Mouse (Mus musculus) intestine, embryonic 15.5 days (tissue): ENCODE data around the gene Acot7. TPM values are rescaled to one million over a fixed set of nuclear protein-coding genes. Genes with fewer than 3 reads are reported as not detected.

Experiments
- ATAC-seq: fragments of 200-750 bp; cut with Nextera tagmentation; 2 replicates; pipeline ENCODE4 v1.8.0; 2017; ENCODE audit warnings: moderate TSS enrichment, moderate library complexity
- H3K27ac ChIP-seq: fragments of 300-500 bp; sonication (generic); 2 replicates; pipeline ENCODE4 v1.5.1; 2015; ENCODE audit warnings: mild to moderate bottlenecking, inconsistent platforms
- H3K27me3 ChIP-seq: fragments of 300-500 bp; sonication (generic); replicated peaks from 2 replicates; pipeline ENCODE4 v1.6.1; 2015; ENCODE audit warnings: inconsistent platforms
- H3K36me3 ChIP-seq: fragments of 300-500 bp; sonication (generic); 2 replicates; pipeline ENCODE4 v1.6.1; 2015; ENCODE audit warnings: inconsistent platforms
- H3K4me1 ChIP-seq: fragments of 300-500 bp; sonication (generic); replicated peaks from 2 replicates; pipeline ENCODE4 v1.6.1; 2015; ENCODE audit warnings: inconsistent platforms
- H3K4me2 ChIP-seq: fragments of 300-500 bp; sonication (generic); replicated peaks from 2 replicates; pipeline ENCODE4 v1.6.1; 2015; ENCODE audit warnings: mild to moderate bottlenecking, inconsistent platforms
- H3K4me3 ChIP-seq: fragments of 300-500 bp; sonication (generic); replicated peaks from 2 replicates; pipeline ENCODE4 v1.5.1; 2015; ENCODE audit warnings: inconsistent platforms
- H3K9ac ChIP-seq: fragments of 300-500 bp; sonication (generic); 2 replicates; pipeline ENCODE4 v1.6.1; 2015; ENCODE audit warnings: inconsistent platforms
- H3K9me3 ChIP-seq: fragments of 300-500 bp; sonication (generic); 2 replicates; pipeline ENCODE4 v1.6.1; 2016; ENCODE audit warnings: inconsistent platforms
- WGBS: fragments of 180-500 bp; shearing (Covaris S2); methylation state at CpG from one replicate; pipeline ENCODE4 v1.1.7; 2015; 5-methylcytosine and 5-hydroxymethylcytosine counted together
- polyA plus RNA-seq: library from polyadenylated mRNA; unstranded; fragments of >200 nt; fragmentation: Nextera tagmentation; extraction: Ambion mirVana; gene quantifications from 2 replicates; pipeline ENCODE4 v1.2.1, GENCODE M21; 2015

Gene Acot7
- polyA plus RNA-seq, 1 experiment from 2014 or later = 57.8 TPM

GRCm38 (mm10) chr4:152302012-152302411 lies 124.1 kb downstream of the Acot7 start:
- Histone ChIP-seq H3K36me3 (peaks cover 21% of the 10 kb centered on the region; the same call in 1 of the 2 replicates), H3K9ac (no peak overlapping the region), H3K27me3 (no peaks in the 10 kb centered on the region), H3K4me1 (peaks cover 10% of the 10 kb centered on the region; the same call in 1 of the 2 replicates), H3K4me2 (no peak overlapping the region), H3K9me3 (no peaks in the 10 kb centered on the region), H3K27ac (no peak overlapping the region), H3K4me3 (no peak overlapping the region)
- WGBS = 75% methylated on average over 11 of the region's 11 CpGs
- ATAC-seq = no peak

- H3K27ac ChIP-seq = no peak overlapping the region
- no peaks in the 10 kb centered on the region for H3K9me3 ChIP-seq
- H3K4me2 ChIP-seq = no peak overlapping the region
- peaks cover 6% of the 10 kb centered on the region; the same call in 1 of the 2 replicates for H3K4me1 ChIP-seq
- H3K9ac ChIP-seq = no peak overlapping the region
- WGBS = 84% methylated on average over 10 of the region's 10 CpGs
- ATAC-seq = no peak
- peaks cover 21% of the 10 kb centered on the region; the same call in 1 of the 2 replicates for H3K36me3 ChIP-seq
- no peak overlapping the region for H3K4me3 ChIP-seq
- H3K27me3 ChIP-seq = no peaks in the 10 kb centered on the region
Observed at GRCm38 (mm10) chr4:152303172-152303571, 125.2 kb downstream of the Acot7 start.

GRCm38 (mm10) chr4:152304685-152305084 lies 126.8 kb downstream of the Acot7 start:
- H3K36me3 ChIP-seq = peaks cover 19% of the 10 kb centered on the region; the same call in 1 of the 2 replicates
- no peaks in the 10 kb centered on the region for H3K27me3 ChIP-seq
- no peak overlapping the region for H3K9ac ChIP-seq
- no peaks in the 10 kb centered on the region for H3K9me3 ChIP-seq
- no peak for ATAC-seq
- H3K4me3 ChIP-seq = no peak overlapping the region
- no peak overlapping the region for H3K4me2 ChIP-seq
- no peaks in the 10 kb centered on the region for H3K4me1 ChIP-seq
- no peak overlapping the region for H3K27ac ChIP-seq
- WGBS = 90% methylated on average over 6 of the region's 6 CpGs

- H3K4me2 ChIP-seq = no peak overlapping the region
- H3K9ac ChIP-seq = no peak overlapping the region
- no peaks in the 10 kb centered on the region for H3K4me1 ChIP-seq
- H3K36me3 ChIP-seq = peaks cover 16% of the 10 kb centered on the region; the same call in 1 of the 2 replicates
- no peak overlapping the region for H3K27ac ChIP-seq
- 73% methylated on average over 6 of the region's 6 CpGs for WGBS
- H3K9me3 ChIP-seq = no peaks in the 10 kb centered on the region
- peaks cover 4% of the 10 kb centered on the region; the same call in 1 of the 2 replicates for H3K27me3 ChIP-seq
- H3K4me3 ChIP-seq = no peak overlapping the region
- no peak for ATAC-seq
Observed at GRCm38 (mm10) chr4:152305991-152306390, 128.1 kb downstream of the Acot7 start.

- peaks cover 5% of the 10 kb centered on the region; the same call in 1 of the 2 replicates for H3K4me1 ChIP-seq
- no peak overlapping the region for H3K27ac ChIP-seq
- no peaks in the 10 kb centered on the region for H3K9me3 ChIP-seq
- no peak overlapping the region for H3K9ac ChIP-seq
- H3K27me3 ChIP-seq = peaks cover 20% of the 10 kb centered on the region
- H3K36me3 ChIP-seq = peaks cover 14% of the 10 kb centered on the region; the same call in 1 of the 2 replicates
- no peak for ATAC-seq
- H3K4me2 ChIP-seq = no peak overlapping the region
- H3K4me3 ChIP-seq = no peak overlapping the region
- WGBS = 77% methylated on average over 9 of the region's 9 CpGs
Observed at GRCm38 (mm10) chr4:152307542-152307941, 129.6 kb downstream of the Acot7 start.

- peak overlapping the region; percentile 66 for H3K4me2 ChIP-seq
- ATAC-seq = peak; percentile 13; the same call in 1 of the 2 replicates
- H3K36me3 ChIP-seq = no peaks in the 10 kb centered on the region
- peaks cover 25% of the 10 kb centered on the region for H3K4me1 ChIP-seq
- no peaks in the 10 kb centered on the region for H3K9me3 ChIP-seq
- peak overlapping the region; percentile 28 for H3K4me3 ChIP-seq
- no peak overlapping the region for H3K27ac ChIP-seq
- peaks cover 62% of the 10 kb centered on the region for H3K27me3 ChIP-seq
- peak overlapping the region; percentile 14; the same call in 1 of the 2 replicates for H3K9ac ChIP-seq
- 3% methylated on average over 14 of the region's 14 CpGs for WGBS
Observed at GRCm38 (mm10) chr4:152312186-152312585, 134.3 kb downstream of the Acot7 start.

GRCm38 (mm10) chr4:152313211-152313632 lies 135.3 kb downstream of the Acot7 start:
- Histone ChIP-seq H3K27ac (no peak overlapping the region), H3K4me2 (peak overlapping the region; percentile 66), H3K36me3 (no peaks in the 10 kb centered on the region), H3K4me1 (peaks cover 28% of the 10 kb centered on the region), H3K9me3 (no peaks in the 10 kb centered on the region), H3K4me3 (peak overlapping the region; percentile 28), H3K27me3 (peaks cover 71% of the 10 kb centered on the region), H3K9ac (0 out of 2 replicates have a peak overlapping the region, but pooled peaks have one; percentile 12)
- WGBS = under 1% methylated on average over 29 of the region's 29 CpGs
- peak; percentile 61 for ATAC-seq

- ATAC-seq = 0 out of 2 replicates have a peak, but pooled peaks have one; percentile 13
- peaks cover 35% of the 10 kb centered on the region for H3K4me1 ChIP-seq
- H3K4me3 ChIP-seq = no peak overlapping the region
- H3K27ac ChIP-seq = no peak overlapping the region
- no peaks in the 10 kb centered on the region for H3K36me3 ChIP-seq
- H3K4me2 ChIP-seq = peak overlapping the region; percentile 66
- peaks cover 75% of the 10 kb centered on the region for H3K27me3 ChIP-seq
- no peaks in the 10 kb centered on the region for H3K9me3 ChIP-seq
- no peak overlapping the region for H3K9ac ChIP-seq
Observed at GRCm38 (mm10) chr4:152313934-152314333, 136.0 kb downstream of the Acot7 start.

- Histone ChIP-seq H3K4me1 (peaks cover 37% of the 10 kb centered on the region), H3K36me3 (no peaks in the 10 kb centered on the region), H3K9me3 (no peaks in the 10 kb centered on the region), H3K4me3 (peak overlapping the region; percentile 23), H3K27me3 (peaks cover 75% of the 10 kb centered on the region), H3K27ac (no peak overlapping the region), H3K9ac (no peak overlapping the region), H3K4me2 (peak overlapping the region; percentile 55)
- 2% methylated on average over 43 of the region's 43 CpGs for WGBS
- no peak for ATAC-seq
Observed at GRCm38 (mm10) chr4:152315498-152316213, 137.7 kb downstream of the Acot7 start.

GRCm38 (mm10) chr4:152317631-152318033 lies 139.7 kb downstream of the Acot7 start:
- Histone ChIP-seq H3K9ac (no peak overlapping the region), H3K36me3 (no peaks in the 10 kb centered on the region), H3K9me3 (no peaks in the 10 kb centered on the region), H3K27ac (no peak overlapping the region), H3K4me2 (peak overlapping the region; percentile 17; the same call in 1 of the 2 replicates), H3K4me1 (peaks cover 31% of the 10 kb centered on the region), H3K27me3 (peaks cover 55% of the 10 kb centered on the region), H3K4me3 (no peak overlapping the region)
- ATAC-seq = no peak
- WGBS = 76% methylated on average over 6 of the region's 6 CpGs

- Histone ChIP-seq H3K27me3 (peaks cover 44% of the 10 kb centered on the region), H3K36me3 (no peaks in the 10 kb centered on the region), H3K9me3 (no peaks in the 10 kb centered on the region), H3K4me2 (peak within 1 kb of the TSS; percentile 57), H3K27ac (no peak within 1 kb of the TSS), H3K4me3 (peak within 1 kb of the TSS; percentile 20; the same call in 1 of the 2 replicates), H3K4me1 (peaks cover 20% of the 10 kb centered on the region; the same call in 1 of the 2 replicates), H3K9ac (peak within 1 kb of the TSS; percentile 37)
- peak; percentile 39; the same call in 1 of the 2 replicates for ATAC-seq
- 5% methylated on average over 26 of the region's 26 CpGs for WGBS
Observed at GRCm38 (mm10) chr4:152318517-152319234, 140.7 kb downstream of the Acot7 start, which contains the start of gene Rnf207. Rnf207 (minus strand) TSS chr4:152318993.
